Mouse (Mus musculus) retina, postnatal 1 day (tissue): ENCODE data around the gene Ttc9b.
"Not testable (repeated sequence)": the region's sequence is repeated elsewhere in the genome, so short reads cannot be mapped to it uniquely, and the experiment has no call there.

Experiments
- DNase-seq: peaks from one replicate; pipeline ENCODE4 v3.0.0-alpha.2; 2012

Ttc9b gene

DNA sequence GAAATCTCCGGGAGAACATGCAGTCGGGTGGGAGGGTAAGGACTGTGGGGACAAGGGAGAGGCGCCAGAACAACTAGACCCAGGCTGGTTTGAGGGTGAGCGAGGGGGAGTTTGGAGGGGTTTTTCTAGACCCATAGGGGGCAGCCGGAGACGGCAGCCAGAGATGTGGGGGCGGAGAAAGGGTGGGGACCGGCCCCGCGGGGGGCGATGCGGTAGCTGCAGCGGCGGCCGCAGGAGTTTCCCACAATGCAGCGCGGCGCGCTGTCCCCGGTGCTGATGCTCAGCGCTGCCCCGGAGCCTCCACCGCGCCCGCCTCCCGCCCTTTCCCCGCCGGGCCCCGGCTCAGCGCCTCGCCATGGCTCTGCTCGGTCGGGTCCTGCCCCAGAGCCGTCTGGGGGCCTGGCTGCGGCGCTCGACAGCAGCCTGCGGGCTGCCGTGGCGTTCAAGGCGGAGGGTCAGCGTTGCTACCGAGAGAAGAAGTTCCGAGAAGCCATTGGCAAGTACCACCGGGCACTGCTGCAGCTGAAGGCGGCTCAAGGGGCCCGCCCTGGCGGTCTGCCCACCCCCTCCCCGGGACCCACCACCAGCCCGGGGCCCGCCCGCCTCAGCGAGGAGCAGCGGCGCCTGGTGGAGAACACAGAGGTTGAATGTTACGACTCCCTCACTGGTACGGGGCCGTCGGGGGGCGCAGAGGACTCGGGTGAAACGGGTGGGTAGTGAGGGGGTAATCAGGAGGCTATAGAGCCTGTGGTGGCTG, at the start of gene Ttc9b:
TSS of gene Ttc9b (plus strand) at position 235 of the 757 bp plus-strand sequence.
- peak; percentile 83 for DNase-seq

DNA sequence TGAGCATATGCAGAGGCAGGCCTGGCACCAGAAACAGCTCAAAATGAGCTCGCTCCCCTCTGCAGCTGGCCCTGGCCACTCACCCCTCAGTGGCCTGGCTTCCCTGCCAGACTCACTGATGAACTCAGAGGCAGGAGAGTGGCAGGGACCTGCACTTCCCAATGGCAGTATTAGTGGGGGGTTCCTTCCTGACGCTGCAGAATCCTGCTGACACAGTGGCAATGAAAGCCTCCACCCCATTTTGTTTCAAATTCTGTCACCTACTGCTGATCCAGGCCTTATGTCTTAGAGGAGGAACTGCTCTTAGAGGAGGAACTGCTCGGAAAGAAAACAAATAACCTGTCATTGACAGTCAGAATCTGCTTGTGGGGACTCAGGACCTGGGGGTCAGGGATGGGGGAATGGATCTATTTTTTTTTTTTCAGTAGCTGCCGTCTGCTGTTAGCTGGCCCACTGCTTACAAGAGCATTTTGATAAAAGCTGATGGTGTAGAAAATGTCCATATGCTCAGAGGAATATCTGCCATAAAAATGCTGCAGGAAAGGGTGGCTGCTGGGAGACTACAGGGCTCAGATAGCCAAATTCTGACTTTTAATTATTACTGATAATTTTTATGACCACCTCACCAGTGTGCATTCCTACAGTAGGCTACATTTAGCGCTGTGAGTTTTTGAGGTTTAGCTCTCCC, 48.9 kb upstream of the Ttc9b start:
- no peak for DNase-seq

GRCm38 (mm10) chr7:27605499-27606285, 48.0 kb upstream of the Ttc9b start:
- DNase-seq, result no peak

GRCm38 (mm10) chr7:27606481-27607254, 47.0 kb upstream of the Ttc9b start:
- no peak for DNase-seq

GRCm38 (mm10) chr7:27607580-27607979, 46.1 kb upstream of the Ttc9b start:
- DNase-seq, result no peak

- no peak for DNase-seq
Observed at GRCm38 (mm10) chr7:27608130-27608529, 45.6 kb upstream of the Ttc9b start.

GRCm38 (mm10) chr7:27609285-27609684, 44.4 kb upstream of the Ttc9b start:
- no peak for DNase-seq

DNA sequence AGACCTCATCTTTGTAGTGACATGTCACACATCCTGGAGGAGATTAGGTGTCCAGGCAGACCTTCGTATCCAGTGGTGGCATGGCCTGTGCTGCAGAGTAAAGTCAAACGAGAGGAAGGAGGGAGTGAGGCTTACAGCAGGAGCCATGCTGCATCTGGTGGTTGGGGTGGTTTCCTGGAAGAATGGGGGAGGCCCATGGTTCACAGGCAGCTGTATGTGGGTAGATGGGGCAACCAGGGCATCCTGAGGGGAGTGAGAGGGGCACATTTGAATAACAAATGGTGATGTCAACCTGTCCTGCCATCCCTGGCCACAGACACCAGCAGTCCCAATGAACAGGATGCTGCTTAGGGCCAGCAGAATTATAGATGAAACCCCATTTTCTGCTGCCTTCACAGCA, 44.0 kb upstream of the Ttc9b start:
- DNase-seq, result no peak

DNA sequence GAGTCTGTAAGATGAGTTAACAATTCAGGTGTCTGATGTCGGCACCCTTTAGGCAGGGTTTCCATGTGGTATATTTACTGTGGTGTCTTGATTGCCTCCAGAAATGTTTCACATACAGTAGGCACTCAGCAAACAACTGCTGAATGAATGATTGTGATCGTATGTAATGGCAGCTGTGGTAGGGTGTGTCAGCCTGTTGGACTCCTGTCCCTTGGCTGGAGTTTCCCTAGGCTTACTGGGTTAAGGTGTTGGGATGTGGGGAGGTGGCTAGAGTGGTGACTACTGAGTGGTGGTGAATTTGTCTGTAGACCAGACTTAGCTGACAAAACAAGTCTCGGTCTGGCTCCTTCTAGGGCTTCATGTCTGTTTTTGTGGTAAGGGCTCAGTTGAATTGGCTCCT, 43.3 kb upstream of the Ttc9b start:
- DNase-seq, result no peak

- DNase-seq, result no peak
Observed at GRCm38 (mm10) chr7:27610871-27611270, 42.8 kb upstream of the Ttc9b start.

GRCm38 (mm10) chr7:27612940-27613339, 40.8 kb upstream of the Ttc9b start:
- no peak for DNase-seq

GRCm38 (mm10) chr7:27613751-27614499, 39.8 kb upstream of the Ttc9b start:
- DNase-seq, result peak; percentile 18

DNA sequence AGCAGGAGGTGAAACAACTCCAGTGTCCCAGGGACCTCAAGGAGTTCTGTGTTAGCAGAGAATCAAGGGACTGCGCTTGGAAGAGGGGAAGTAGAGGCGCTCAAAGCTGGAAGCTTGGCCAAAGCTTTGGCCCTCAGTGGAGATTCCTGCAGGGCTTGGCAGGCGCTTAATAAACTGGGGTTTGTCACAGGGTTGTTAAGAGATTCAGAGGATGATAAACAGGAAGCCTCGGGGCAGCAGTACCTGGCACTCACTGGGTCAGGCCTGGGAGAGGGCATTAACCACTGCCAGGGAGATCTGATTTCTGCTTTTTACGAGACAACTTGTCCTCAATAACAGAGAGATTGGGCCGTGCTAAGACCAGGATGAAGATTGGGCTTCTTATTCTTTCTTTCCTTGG, 32.7 kb upstream of the Ttc9b start:
- no peak for DNase-seq

GRCm38 (mm10) chr7:27622234-27622633, 31.5 kb upstream of the Ttc9b start:
- DNase-seq, result no peak

DNA sequence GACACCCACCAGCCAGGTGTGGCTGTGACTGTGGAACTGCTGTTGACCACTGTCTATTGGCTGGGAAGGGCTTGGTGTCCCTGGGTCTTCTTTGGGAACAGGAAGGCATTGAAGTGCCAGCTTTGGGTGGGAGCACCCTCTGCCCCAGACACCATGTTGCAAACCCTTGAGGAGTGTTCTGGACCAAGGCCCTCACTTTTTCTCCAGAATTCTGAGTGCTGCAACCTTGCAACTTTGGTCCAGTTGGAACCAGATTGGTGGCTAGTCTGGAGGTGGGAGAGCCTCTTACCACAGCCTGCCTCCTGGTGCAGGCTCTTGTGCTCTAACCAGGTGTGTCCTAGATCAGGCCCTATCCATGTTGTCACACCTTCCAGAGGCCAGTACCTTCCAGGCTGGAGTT, 28.7 kb upstream of the Ttc9b start:
- no peak for DNase-seq

GRCm38 (mm10) chr7:27627707-27628106, 26.0 kb upstream of the Ttc9b start:
- no peak for DNase-seq

- no peak for DNase-seq
Observed at GRCm38 (mm10) chr7:27628190-27628589, 25.5 kb upstream of the Ttc9b start.

- DNase-seq, result not testable (repeated sequence)
Observed at GRCm38 (mm10) chr7:27628816-27629215, 24.9 kb upstream of the Ttc9b start.

DNA sequence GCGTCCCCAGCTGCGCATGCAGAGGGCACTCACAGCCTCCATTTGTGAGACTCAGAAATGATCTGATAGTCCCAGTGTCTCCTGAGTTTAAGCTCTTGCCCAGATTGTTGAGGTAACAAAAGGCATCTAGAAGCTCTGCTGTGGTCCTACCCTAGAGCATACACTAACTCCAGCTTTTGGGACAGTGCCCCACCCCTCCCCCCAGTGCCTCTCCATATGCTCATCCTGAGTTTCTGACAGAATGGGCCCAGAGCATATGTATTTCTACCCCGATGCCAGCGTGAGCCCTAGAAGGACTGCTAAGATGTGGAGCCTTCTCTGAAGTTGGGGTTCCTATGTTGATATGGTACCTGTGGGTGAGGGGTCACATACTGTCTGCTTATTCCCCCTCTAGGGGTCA, 22.3 kb upstream of the Ttc9b start:
- DNase-seq, result no peak

DNA sequence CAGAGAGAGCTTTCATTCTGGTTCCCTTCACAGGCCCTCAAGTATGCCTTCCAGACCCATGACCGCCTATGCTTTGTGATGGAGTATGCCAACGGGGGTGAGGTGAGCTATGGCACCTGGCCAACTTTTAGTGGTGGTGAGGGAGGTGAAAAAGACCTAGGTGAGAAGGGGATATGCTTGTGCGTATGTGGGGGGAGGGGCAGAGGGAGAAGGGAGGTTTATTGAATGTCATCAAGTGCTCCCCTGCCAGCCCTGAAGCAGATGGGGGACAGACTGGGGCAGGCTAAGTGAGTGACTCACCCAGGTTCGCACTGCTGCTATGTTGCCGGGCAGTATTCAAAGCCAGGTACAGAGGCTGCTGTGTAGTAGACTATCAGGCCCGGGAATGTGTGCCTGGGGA, 20.5 kb upstream of the Ttc9b start:
- DNase-seq, result no peak

GRCm38 (mm10) chr7:27634691-27635090, 19.0 kb upstream of the Ttc9b start:
- no peak for DNase-seq

- DNase-seq, result not testable (repeated sequence)
Observed at GRCm38 (mm10) chr7:27635094-27635493, 18.6 kb upstream of the Ttc9b start.
